Mouse (Mus musculus): Measurements from ENCODE around the gene Htr3a. TPM values are rescaled to one million over a fixed set of nuclear protein-coding genes. Genes with fewer than 3 reads are reported as not detected.

Gene Htr3a
- polyA plus RNA-seq (2017; shearing (Covaris generic)), result not detected

GRCm38 (mm10) chr9:48910885-48911537, at the start of gene Htr3a:
Gene Htr3a (minus strand): TSS chr9:48911099.

Other genes starting within 250 kb of the Htr3a start
- 0.37 TPM for gene Zbtb16, start 74.9 kb downstream of the Htr3a start, polyA plus RNA-seq (2017; shearing (Covaris generic))
- gene Htr3b, start 53.9 kb upstream of the Htr3a start, polyA plus RNA-seq (2017; shearing (Covaris generic)), result not detected
- 9.0 TPM for gene Usp28, start 74.3 kb upstream of the Htr3a start, polyA plus RNA-seq (2017; shearing (Covaris generic))
- gene Zw10, start 144.5 kb upstream of the Htr3a start, polyA plus RNA-seq (2017; shearing (Covaris generic)), result 38.0 TPM
- gene Tmprss5, start 170.2 kb upstream of the Htr3a start, polyA plus RNA-seq (2017; shearing (Covaris generic)), result not detected